Mouse (Mus musculus): Measurements from ENCODE around the gene Dapk2. TPM values are rescaled to one million over a fixed set of nuclear protein-coding genes. Genes with fewer than 3 reads are reported as not detected.

Gene Dapk2
- total and polyA plus RNA-seq, 3 experiments, result 5.6 to 5.8 (median 5.8) TPM

GRCm38 (mm10) chr9:66160155-66160554, 2.1 kb downstream of the Dapk2 start:
- Histone ChIP-seq H3K4me1 (ENCODE audit: control insufficient read depth, insufficient read depth, low read length) (peaks cover 10% of the 10 kb centered on the region), H3K4me3 (no peak overlapping the region), H3K36me3 (ENCODE audit: control insufficient read depth, insufficient read depth, low read length) (no peaks in the 10 kb centered on the region), H3K9ac (ENCODE audit: low read depth, low read length) (no peak overlapping the region), H3K27ac (no peak overlapping the region), H3K27me3 (ENCODE audit: control insufficient read depth, insufficient read depth, low read length) (no peaks in the 10 kb centered on the region), H3K79me2 (replicated peaks; ENCODE audit: control insufficient read depth, insufficient read depth, low read length) (no peaks in the 10 kb centered on the region)
- no peak for TF ChIP-seq EP300 (IDR thresholded peaks at IDR 0.05; ENCODE audit: insufficient read depth, low read depth, low read length)
- no peak for TF ChIP-seq POLR2A (IDR thresholded peaks at IDR 0.05; ENCODE audit: insufficient read depth, low read depth, low read length)
- TF ChIP-seq CTCF (IDR thresholded peaks at IDR 0.05), result peak; percentile 23
- DNase-seq, result no peak
- 98% methylated on average over 2 of the region's 2 CpGs for WGBS
- intact Hi-C loops (cut with DNase I), result no loop called here

GRCm38 (mm10) chr9:66162995-66163394, 5.0 kb downstream of the Dapk2 start:
- H3K79me2 ChIP-seq (replicated peaks; ENCODE audit: control insufficient read depth, insufficient read depth, low read length), result no peaks in the 10 kb centered on the region
- peak in 1 of 2 experiments; percentile 67 for DNase-seq
- peaks cover 7% of the 10 kb centered on the region for H3K4me1 ChIP-seq (ENCODE audit: control insufficient read depth, insufficient read depth, low read length)
- H3K9ac ChIP-seq (ENCODE audit: low read depth, low read length), result no peak overlapping the region
- no peaks in the 10 kb centered on the region for H3K27me3 ChIP-seq (ENCODE audit: control insufficient read depth, insufficient read depth, low read length)
- WGBS, result 50% methylated on average over 9 of the region's 9 CpGs
- H3K36me3 ChIP-seq (ENCODE audit: control insufficient read depth, insufficient read depth, low read length), result no peaks in the 10 kb centered on the region
- H3K27ac ChIP-seq, result no peak overlapping the region
- intact Hi-C loops (cut with DNase I), result no loop called here
- TF ChIP-seq CTCF (IDR thresholded peaks at IDR 0.05) (peak; percentile 48), POLR2A (IDR thresholded peaks at IDR 0.05; ENCODE audit: insufficient read depth, low read depth, low read length) (no peak), EP300 (IDR thresholded peaks at IDR 0.05; ENCODE audit: insufficient read depth, low read depth, low read length) (peak; percentile 87)
- no peak overlapping the region for H3K4me3 ChIP-seq

- Histone ChIP-seq H3K4me1 (ENCODE audit: control insufficient read depth, insufficient read depth, low read length) (peaks cover 2% of the 10 kb centered on the region; the same call in 1 of the 2 replicates), H3K79me2 (replicated peaks; ENCODE audit: control insufficient read depth, insufficient read depth, low read length) (no peaks in the 10 kb centered on the region)
- 87% methylated on average over 5 of the region's 5 CpGs for WGBS
Measured at GRCm38 (mm10) chr9:66167222-66167621, 9.2 kb downstream of the Dapk2 start.

GRCm38 (mm10) chr9:66168233-66168632, 10.2 kb downstream of the Dapk2 start:
- intact Hi-C loops (cut with DNase I), result no loop called here
- no peak overlapping the region for H3K4me3 ChIP-seq
- no peak overlapping the region for H3K9ac ChIP-seq (ENCODE audit: low read depth, low read length)
- H3K4me1 ChIP-seq (ENCODE audit: control insufficient read depth, insufficient read depth, low read length), result no peaks in the 10 kb centered on the region
- TF ChIP-seq EP300 (IDR thresholded peaks at IDR 0.05; ENCODE audit: insufficient read depth, low read depth, low read length), result no peak
- no peak for TF ChIP-seq CTCF (IDR thresholded peaks at IDR 0.05)
- no peak for TF ChIP-seq POLR2A (IDR thresholded peaks at IDR 0.05; ENCODE audit: insufficient read depth, low read depth, low read length)
- H3K27ac ChIP-seq, result no peak overlapping the region
- no peak for DNase-seq
- no peaks in the 10 kb centered on the region for H3K36me3 ChIP-seq (ENCODE audit: control insufficient read depth, insufficient read depth, low read length)
- no peaks in the 10 kb centered on the region for H3K79me2 ChIP-seq (replicated peaks; ENCODE audit: control insufficient read depth, insufficient read depth, low read length)
- 78% methylated on average over 1 of the region's 1 CpGs for WGBS
- H3K27me3 ChIP-seq (ENCODE audit: control insufficient read depth, insufficient read depth, low read length), result no peaks in the 10 kb centered on the region

More at GRCm38 (mm10) chr9:66167222-66167621, 9.2 kb downstream of the Dapk2 start:
- no peak for TF ChIP-seq CTCF (IDR thresholded peaks at IDR 0.05)
- no peak for TF ChIP-seq POLR2A (IDR thresholded peaks at IDR 0.05; ENCODE audit: insufficient read depth, low read depth, low read length)
- Histone ChIP-seq H3K9ac (ENCODE audit: low read depth, low read length) (no peak overlapping the region), H3K27me3 (ENCODE audit: control insufficient read depth, insufficient read depth, low read length) (no peaks in the 10 kb centered on the region), H3K27ac (no peak overlapping the region), H3K4me3 (no peak overlapping the region), H3K36me3 (ENCODE audit: control insufficient read depth, insufficient read depth, low read length) (no peaks in the 10 kb centered on the region)
- intact Hi-C loops (cut with DNase I), result no loop called here
- no peak for DNase-seq

GRCm38 (mm10) chr9:66170506-66170905, 12.5 kb downstream of the Dapk2 start:
- Histone ChIP-seq H3K9ac (ENCODE audit: low read depth, low read length) (no peak overlapping the region), H3K79me2 (replicated peaks; ENCODE audit: control insufficient read depth, insufficient read depth, low read length) (no peaks in the 10 kb centered on the region), H3K4me1 (ENCODE audit: control insufficient read depth, insufficient read depth, low read length) (no peaks in the 10 kb centered on the region), H3K36me3 (ENCODE audit: control insufficient read depth, insufficient read depth, low read length) (no peaks in the 10 kb centered on the region), H3K4me3 (no peak overlapping the region), H3K27me3 (ENCODE audit: control insufficient read depth, insufficient read depth, low read length) (no peaks in the 10 kb centered on the region), H3K27ac (no peak overlapping the region)
- no peak for DNase-seq
- 77% methylated on average over 5 of the region's 5 CpGs for WGBS
- intact Hi-C loops (cut with DNase I), result no loop called here
- no peak for TF ChIP-seq POLR2A (IDR thresholded peaks at IDR 0.05; ENCODE audit: insufficient read depth, low read depth, low read length)
- no peak for TF ChIP-seq CTCF (IDR thresholded peaks at IDR 0.05)
- TF ChIP-seq EP300 (IDR thresholded peaks at IDR 0.05; ENCODE audit: insufficient read depth, low read depth, low read length), result no peak

- Histone ChIP-seq H3K27ac (no peak overlapping the region), H3K27me3 (ENCODE audit: control insufficient read depth, insufficient read depth, low read length) (no peaks in the 10 kb centered on the region), H3K79me2 (replicated peaks; ENCODE audit: control insufficient read depth, insufficient read depth, low read length) (no peaks in the 10 kb centered on the region), H3K4me3 (no peak overlapping the region), H3K4me1 (ENCODE audit: control insufficient read depth, insufficient read depth, low read length) (no peaks in the 10 kb centered on the region), H3K36me3 (ENCODE audit: control insufficient read depth, insufficient read depth, low read length) (no peaks in the 10 kb centered on the region), H3K9ac (ENCODE audit: low read depth, low read length) (no peak overlapping the region)
- DNase-seq, result no peak
- no peak for TF ChIP-seq EP300 (IDR thresholded peaks at IDR 0.05; ENCODE audit: insufficient read depth, low read depth, low read length)
- no peak for TF ChIP-seq CTCF (IDR thresholded peaks at IDR 0.05)
- TF ChIP-seq POLR2A (IDR thresholded peaks at IDR 0.05; ENCODE audit: insufficient read depth, low read depth, low read length), result no peak
- intact Hi-C loops (cut with DNase I), result no loop called here
- 70% methylated on average over 12 of the region's 12 CpGs for WGBS
Measured at GRCm38 (mm10) chr9:66171275-66171921, 13.4 kb downstream of the Dapk2 start.
